Mouse (Mus musculus) hindbrain, embryonic 13.5 days (tissue): ENCODE results near the gene Mrps21. TPM values are rescaled to one million over a fixed set of nuclear protein-coding genes. Genes with fewer than 3 reads are reported as not detected.
"Not testable (repeated sequence)": the region's sequence is repeated elsewhere in the genome, so short reads cannot be mapped to it uniquely, and the experiment has no call there.

ENCODE experiments used
- ATAC-seq: fragments of 200-750 bp; cut with Nextera tagmentation; 2 replicates; pipeline ENCODE4 v1.8.0; 2017; ENCODE audit warnings: moderate TSS enrichment; ENCODE audit not compliant: low FRiP score
- H3K27ac ChIP-seq: fragments of 300-500 bp; sonication (generic); 2 replicates; pipeline ENCODE4 v1.5.1; 2015; ENCODE audit warnings: inconsistent platforms, mild to moderate bottlenecking, moderate library complexity
- H3K27me3 ChIP-seq: fragments of 300-500 bp; sonication (generic); 2 replicates; pipeline ENCODE4 v1.6.1; 2015; ENCODE audit warnings: mild to moderate bottlenecking, inconsistent platforms
- H3K36me3 ChIP-seq: fragments of 300-500 bp; sonication (generic); 2 replicates; pipeline ENCODE4 v1.6.1; 2015; ENCODE audit warnings: mild to moderate bottlenecking, inconsistent platforms
- H3K4me1 ChIP-seq: fragments of 300-500 bp; sonication (generic); replicated peaks from 2 replicates; pipeline ENCODE4 v1.6.1; 2015; ENCODE audit warnings: inconsistent platforms
- H3K4me2 ChIP-seq: fragments of 300-500 bp; sonication (generic); 2 replicates; pipeline ENCODE4 v1.6.1; 2015; ENCODE audit warnings: inconsistent platforms, mild to moderate bottlenecking, moderate library complexity
- H3K4me3 ChIP-seq: fragments of 300-500 bp; sonication (generic); 2 replicates; pipeline ENCODE4 v1.5.1; 2015; ENCODE audit warnings: mild to moderate bottlenecking, inconsistent platforms
- H3K9ac ChIP-seq: fragments of 300-500 bp; sonication (generic); 2 replicates; pipeline ENCODE4 v1.6.1; 2015; ENCODE audit warnings: mild to moderate bottlenecking, inconsistent platforms
- H3K9me3 ChIP-seq: fragments of 300-500 bp; sonication (generic); 2 replicates; pipeline ENCODE4 v1.6.1; 2016; ENCODE audit warnings: inconsistent platforms
- WGBS: fragments of 180-500 bp; shearing (Covaris S2); methylation state at CpG from one replicate; pipeline ENCODE4 v1.1.7; 2015; 5-methylcytosine and 5-hydroxymethylcytosine counted together
- polyA plus RNA-seq: library from polyadenylated mRNA; unstranded; fragments of >200 nt; fragmentation: Nextera tagmentation; extraction: Ambion mirVana; gene quantifications from 2 replicates; pipeline ENCODE4 v1.2.1, GENCODE M21; 2015

The Mrps21 gene
- polyA plus RNA-seq, 1 experiment from 2014 or later, result 331 TPM

GRCm38 (mm10) chr3:95901616-95902372 lies 30.5 kb upstream of the Mrps21 start:
- no peak for ATAC-seq
- Histone ChIP-seq H3K9ac (peak overlapping the region; percentile 25; the same call in 1 of the 2 replicates), H3K9me3 (no peaks in the 10 kb centered on the region), H3K4me1 (peaks cover 30% of the 10 kb centered on the region), H3K27ac (peak overlapping the region; percentile 53; the same call in 1 of the 2 replicates), H3K4me3 (no peak overlapping the region), H3K27me3 (peaks cover 29% of the 10 kb centered on the region), H3K36me3 (peaks cover 5% of the 10 kb centered on the region; the same call in 1 of the 2 replicates), H3K4me2 (no peak overlapping the region)
- 71% methylated on average over 9 of the region's 9 CpGs for WGBS

DNA sequence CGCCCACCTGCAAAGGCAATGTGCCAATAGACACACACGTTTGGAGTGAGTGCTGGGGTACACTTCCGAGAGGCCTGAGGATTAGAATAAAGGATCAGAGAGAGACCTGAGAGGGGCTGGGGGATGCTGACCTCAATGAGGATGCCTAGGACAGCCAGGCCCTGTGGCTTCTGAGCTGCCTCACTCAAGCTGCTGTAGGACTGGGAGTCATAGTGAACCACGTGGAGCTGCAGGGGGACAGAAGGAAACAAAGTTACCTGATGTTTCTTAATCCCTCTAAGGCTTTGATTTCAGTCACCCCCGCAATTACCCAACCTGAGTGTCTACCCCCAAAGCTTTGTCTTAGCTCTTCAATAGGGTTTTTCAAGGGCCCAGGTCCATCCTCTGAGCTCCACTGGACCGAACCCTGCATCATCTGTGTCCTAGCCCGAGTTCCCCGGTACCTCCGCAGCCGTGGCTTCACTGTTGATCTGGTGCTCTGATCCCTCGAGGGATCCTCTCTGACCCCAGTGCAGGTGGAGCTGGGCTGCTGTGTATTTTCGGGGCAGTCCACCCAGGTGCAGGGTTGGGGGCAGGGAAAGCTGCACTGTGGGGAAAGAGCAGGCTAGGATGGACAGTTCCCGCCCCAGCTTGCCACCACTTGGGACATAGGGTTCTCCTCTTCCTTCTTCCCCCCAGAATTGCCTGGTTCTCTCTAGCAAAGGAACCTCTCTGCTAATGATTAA lies 28.6 kb upstream of the Mrps21 start:
- Histone ChIP-seq H3K4me2 (no peak overlapping the region), H3K27me3 (peaks cover 22% of the 10 kb centered on the region), H3K36me3 (peaks cover 5% of the 10 kb centered on the region; the same call in 1 of the 2 replicates), H3K9me3 (no peaks in the 10 kb centered on the region), H3K9ac (no peak overlapping the region), H3K4me3 (no peak overlapping the region), H3K27ac (no peak overlapping the region), H3K4me1 (peaks cover 23% of the 10 kb centered on the region)
- ATAC-seq, result no peak
- 81% methylated on average over 13 of the region's 13 CpGs for WGBS

DNA sequence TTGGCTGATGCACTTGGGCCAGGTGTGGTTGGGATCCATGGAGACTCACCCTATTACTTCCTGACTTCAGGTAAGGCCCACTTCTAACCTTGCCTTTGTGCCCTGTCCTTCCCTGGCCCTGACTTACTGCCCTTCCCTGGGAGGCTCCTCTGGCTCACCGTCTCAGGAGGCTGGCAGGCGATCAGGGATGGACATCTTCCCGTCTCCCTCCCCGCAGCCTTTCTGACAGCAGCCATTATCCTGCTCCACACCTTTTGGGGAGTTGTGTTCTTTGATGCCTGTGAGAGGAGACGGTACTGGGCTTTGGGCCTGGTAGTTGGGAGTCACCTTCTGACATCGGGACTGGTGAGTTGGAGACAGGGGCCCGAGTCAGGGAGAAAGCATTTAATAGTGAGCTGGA lies 24.2 kb upstream of the Mrps21 start:
- H3K9me3 ChIP-seq, H3K27me3 ChIP-seq, H3K27ac ChIP-seq, ATAC-seq, H3K36me3 ChIP-seq: not testable (repeated sequence)
- 91% methylated on average over 7 of the region's 7 CpGs for WGBS
- Histone ChIP-seq H3K9ac (0 out of 2 replicates have a peak overlapping the region, but pooled peaks have one; percentile 24), H3K4me1 (peaks cover 31% of the 10 kb centered on the region), H3K4me3 (0 out of 2 replicates have a peak overlapping the region, but pooled peaks have one; percentile 8), H3K4me2 (peak overlapping the region; percentile 89)

DNA sequence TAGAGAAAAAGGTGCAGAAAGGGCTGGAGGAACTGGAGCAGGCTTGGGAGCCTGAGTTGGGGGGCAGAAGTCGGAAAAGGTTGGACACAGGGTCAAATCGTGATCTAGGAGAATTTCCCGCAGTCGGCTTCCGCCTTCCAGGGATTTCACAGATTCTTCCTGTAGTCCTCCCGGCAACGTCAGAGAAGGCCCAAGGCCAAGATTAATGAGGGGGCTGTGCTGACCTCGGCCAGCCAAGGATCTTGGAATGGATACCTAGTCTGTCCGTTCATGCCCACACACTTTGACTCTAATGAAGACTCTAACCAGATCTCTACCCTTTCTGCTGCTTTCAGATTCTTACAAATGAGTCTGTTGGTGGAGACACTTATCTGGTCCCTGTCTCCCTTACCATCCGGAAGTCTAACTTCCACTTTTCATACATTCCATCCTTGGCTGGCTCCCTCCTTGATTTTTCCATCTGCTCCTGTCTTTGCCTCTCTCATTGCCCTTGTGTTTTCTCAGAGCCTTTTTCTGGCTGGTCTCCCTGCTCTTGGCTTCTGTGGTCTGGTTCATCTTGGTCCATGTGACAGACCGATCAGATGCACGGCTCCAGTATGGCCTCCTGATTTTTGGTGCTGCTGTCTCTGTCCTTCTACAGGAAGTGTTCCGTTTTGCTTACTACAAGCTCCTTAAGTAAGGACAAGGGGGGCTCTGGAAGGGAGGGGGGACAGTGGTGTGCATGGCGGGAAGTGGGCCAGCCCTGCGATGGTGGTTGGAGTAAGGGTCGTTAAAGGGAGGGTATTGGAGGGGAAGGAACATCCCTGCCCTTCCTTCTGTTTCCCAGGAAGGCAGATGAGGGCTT lies 23.2 kb upstream of the Mrps21 start:
- 18% methylated on average over 16 of the region's 16 CpGs for WGBS
- no peaks in the 10 kb centered on the region for H3K9me3 ChIP-seq
- ATAC-seq, result no peak
- peak overlapping the region; percentile 76 for H3K27ac ChIP-seq
- peak overlapping the region; percentile 69 for H3K4me3 ChIP-seq
- peak overlapping the region; percentile 89 for H3K4me2 ChIP-seq
- H3K9ac ChIP-seq, result peak overlapping the region; percentile 88
- peaks cover 5% of the 10 kb centered on the region; the same call in 1 of the 2 replicates for H3K36me3 ChIP-seq
- peaks cover 31% of the 10 kb centered on the region for H3K4me1 ChIP-seq
- peaks cover 6% of the 10 kb centered on the region; the same call in 1 of the 2 replicates for H3K27me3 ChIP-seq

DNA sequence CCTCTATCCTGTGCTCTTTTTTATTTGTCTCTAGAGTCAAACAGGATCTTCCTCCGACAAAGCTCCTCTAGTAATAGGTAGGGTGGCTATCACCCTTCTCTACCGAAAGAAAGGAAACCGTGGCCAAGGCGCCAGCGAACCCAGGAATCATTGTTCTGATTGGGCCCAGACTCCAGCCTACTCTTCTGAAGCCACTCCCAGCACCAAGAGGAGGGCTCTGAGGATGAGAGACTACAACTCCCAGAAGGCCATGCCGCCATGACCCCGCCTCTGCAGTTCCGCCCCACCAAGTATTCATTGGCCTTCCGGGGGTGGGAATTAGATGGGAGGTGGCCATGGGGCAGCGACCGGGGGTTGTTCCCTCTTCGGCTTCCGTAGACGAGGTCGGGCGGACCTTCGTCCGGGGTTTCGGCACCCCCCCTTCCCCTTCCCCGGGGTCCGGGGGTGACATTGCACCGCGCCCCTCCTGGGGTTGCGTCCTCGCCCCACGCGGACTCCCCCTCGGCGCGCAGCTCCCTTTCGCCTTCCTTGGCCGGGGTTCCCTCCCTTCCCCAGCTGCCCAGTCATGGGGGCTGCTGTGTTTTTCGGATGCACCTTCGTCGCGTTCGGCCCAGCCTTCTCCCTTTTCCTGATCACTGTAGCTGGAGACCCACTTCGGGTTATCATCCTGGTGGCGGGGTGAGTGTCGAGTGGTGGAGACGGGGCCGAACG lies 22.4 kb upstream of the Mrps21 start, which contains the start of gene Aph1a:
Aph1a (plus strand) TSS at position 364 of the 711 bp plus-strand sequence.
- not testable (repeated sequence) for H3K9me3 ChIP-seq, H3K36me3 ChIP-seq, H3K27me3 ChIP-seq
- Histone ChIP-seq H3K4me2 (peak within 1 kb of the TSS; percentile 89), H3K4me3 (peak within 1 kb of the TSS; percentile 69), H3K9ac (peak within 1 kb of the TSS; percentile 88), H3K27ac (peak within 1 kb of the TSS; percentile 79), H3K4me1 (peaks cover 31% of the 10 kb centered on the region)
- WGBS, result under 1% methylated on average over 25 of the region's 43 CpGs
- ATAC-seq, result peak; percentile 96

GRCm38 (mm10) chr3:95893126-95893525 lies 21.8 kb upstream of the Mrps21 start:
- ATAC-seq, result 0 out of 2 replicates have a peak, but pooled peaks have one; percentile 8
- Histone ChIP-seq H3K4me2 (peak overlapping the region; percentile 57), H3K4me3 (peak overlapping the region; percentile 69), H3K27me3 (peaks cover 6% of the 10 kb centered on the region; the same call in 1 of the 2 replicates), H3K9me3 (no peaks in the 10 kb centered on the region), H3K36me3 (peaks cover 5% of the 10 kb centered on the region; the same call in 1 of the 2 replicates), H3K9ac (peak overlapping the region; percentile 61), H3K4me1 (peaks cover 31% of the 10 kb centered on the region), H3K27ac (peak overlapping the region; percentile 79)
- WGBS, result 25% methylated on average over 7 of the region's 7 CpGs

GRCm38 (mm10) chr3:95892066-95893052 lies 21.0 kb upstream of the Mrps21 start:
- Histone ChIP-seq H3K9me3 (no peaks in the 10 kb centered on the region), H3K27me3 (peaks cover 6% of the 10 kb centered on the region; the same call in 1 of the 2 replicates), H3K4me2 (peak overlapping the region; percentile 57), H3K36me3 (no peaks in the 10 kb centered on the region), H3K4me1 (peaks cover 31% of the 10 kb centered on the region), H3K9ac (peak overlapping the region; percentile 9; the same call in 1 of the 2 replicates), H3K27ac (peak overlapping the region; percentile 75), H3K4me3 (0 out of 2 replicates have a peak overlapping the region, but pooled peaks have one; percentile 9)
- ATAC-seq, result no peak
- 42% methylated on average over 11 of the region's 11 CpGs for WGBS

DNA sequence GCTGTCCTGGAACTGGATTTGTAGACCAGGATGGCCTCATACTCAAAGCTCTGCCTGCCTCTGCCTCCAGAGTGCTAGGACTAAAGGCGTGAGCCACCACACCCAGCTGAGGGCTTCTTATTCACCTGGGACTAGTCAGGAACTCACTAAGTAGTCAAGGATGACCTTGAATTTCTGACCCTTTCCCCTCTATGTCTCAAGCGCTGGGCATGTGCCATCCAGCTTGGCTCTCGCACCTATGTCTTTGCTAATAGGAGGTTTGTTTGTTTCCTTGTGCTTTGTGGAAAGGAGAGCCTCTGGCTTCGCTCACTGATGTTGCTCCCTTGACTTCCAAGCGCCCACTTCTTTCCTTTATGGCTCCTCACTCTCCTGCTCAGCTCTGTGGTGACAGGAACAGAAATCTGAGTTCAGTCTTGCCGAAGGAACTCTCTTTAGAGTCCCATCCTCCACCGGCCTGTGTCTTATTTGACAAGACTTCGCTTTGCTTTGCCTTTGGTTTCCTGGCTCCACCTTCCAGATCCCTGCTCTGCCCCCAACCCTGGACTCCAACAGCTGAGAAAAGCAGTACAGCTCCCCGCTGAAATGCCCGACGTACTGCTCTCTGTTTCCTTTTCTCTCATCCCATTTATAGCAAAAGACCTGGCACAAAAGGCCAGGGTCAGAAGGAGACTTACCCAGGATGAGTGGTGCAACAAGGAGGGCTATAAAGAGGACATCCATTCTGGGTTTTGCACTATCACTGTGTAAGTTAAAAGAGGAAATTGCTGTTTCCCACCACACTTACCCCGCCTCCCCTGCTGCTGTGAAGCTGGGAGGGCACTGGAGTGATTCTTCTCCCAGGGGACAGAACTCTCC lies 20.1 kb upstream of the Mrps21 start, which contains the start of gene BC028528:
BC028528 (minus strand) TSS at position 795 of the 855 bp plus-strand sequence.
- peak within 1 kb of the TSS; percentile 9 for H3K9ac ChIP-seq
- 0 out of 2 replicates have a peak within 1 kb of the TSS, but pooled peaks have one; percentile 9 for H3K4me3 ChIP-seq
- H3K9me3 ChIP-seq, result no peaks in the 10 kb centered on the region
- no peak for ATAC-seq
- peaks cover 31% of the 10 kb centered on the region for H3K4me1 ChIP-seq
- H3K27ac ChIP-seq, result peak within 1 kb of the TSS; percentile 75
- 25% methylated on average over 12 of the region's 12 CpGs for WGBS
- peak within 1 kb of the TSS; percentile 29 for H3K4me2 ChIP-seq
- no peaks in the 10 kb centered on the region for H3K36me3 ChIP-seq
- H3K27me3 ChIP-seq, result peaks cover 6% of the 10 kb centered on the region; the same call in 1 of the 2 replicates

- WGBS, result 77% methylated on average over 3 of the region's 3 CpGs
- H3K9ac ChIP-seq, result no peak overlapping the region
Measured at GRCm38 (mm10) chr3:95889664-95890063, 18.3 kb upstream of the Mrps21 start.

More at GRCm38 (mm10) chr3:95889664-95890063, 18.3 kb upstream of the Mrps21 start:
- Histone ChIP-seq H3K27ac (no peak overlapping the region), H3K4me1 (peaks cover 18% of the 10 kb centered on the region), H3K27me3 (peaks cover 6% of the 10 kb centered on the region; the same call in 1 of the 2 replicates), H3K9me3 (no peaks in the 10 kb centered on the region), H3K4me2 (no peak overlapping the region), H3K4me3 (no peak overlapping the region), H3K36me3 (no peaks in the 10 kb centered on the region)
- ATAC-seq, result no peak
